Mouse (Mus musculus): Measurements from ENCODE around the gene R3hdml. TPM values are rescaled to one million over a fixed set of nuclear protein-coding genes. Genes with fewer than 3 reads are reported as not detected.

The R3hdml gene
- polyA plus RNA-seq, 1 experiment: not detected

- TF ChIP-seq CTCF (IDR thresholded peaks at IDR 0.05; ENCODE audit: borderline replicate concordance, extremely low read depth, insufficient read depth, insufficient read length) (no peak), POLR2A (IDR thresholded peaks at IDR 0.05; ENCODE audit: borderline replicate concordance, extremely low read depth, insufficient read depth, insufficient read length, poor library complexity, severe bottlenecking) (no peak)
- no peak for DNase-seq (ENCODE audit: low read depth)
Observed at GRCm38 (mm10) chr2:163506300-163507004, 14.3 kb downstream of the R3hdml start, which contains the start of gene Hnf4a. Gene Hnf4a (plus strand): TSS chr2:163506808.

GRCm38 (mm10) chr2:163525761-163526243 lies 33.7 kb downstream of the R3hdml start:
- DNase-seq (ENCODE audit: low read depth): no peak
- no peak for TF ChIP-seq POLR2A (IDR thresholded peaks at IDR 0.05; ENCODE audit: borderline replicate concordance, extremely low read depth, insufficient read depth, insufficient read length, poor library complexity, severe bottlenecking)
- TF ChIP-seq CTCF (IDR thresholded peaks at IDR 0.05; ENCODE audit: borderline replicate concordance, extremely low read depth, insufficient read depth, insufficient read length): no peak

- TF ChIP-seq POLR2A (IDR thresholded peaks at IDR 0.05; ENCODE audit: borderline replicate concordance, extremely low read depth, insufficient read depth, insufficient read length, poor library complexity, severe bottlenecking): no peak
- no peak for TF ChIP-seq CTCF (IDR thresholded peaks at IDR 0.05; ENCODE audit: borderline replicate concordance, extremely low read depth, insufficient read depth, insufficient read length)
- DNase-seq (ENCODE audit: low read depth): no peak
Observed at GRCm38 (mm10) chr2:163527497-163527896, 35.4 kb downstream of the R3hdml start.

GRCm38 (mm10) chr2:163530418-163530817 lies 38.3 kb downstream of the R3hdml start:
- TF ChIP-seq CTCF (IDR thresholded peaks at IDR 0.05; ENCODE audit: borderline replicate concordance, extremely low read depth, insufficient read depth, insufficient read length): no peak
- TF ChIP-seq POLR2A (IDR thresholded peaks at IDR 0.05; ENCODE audit: borderline replicate concordance, extremely low read depth, insufficient read depth, insufficient read length, poor library complexity, severe bottlenecking): no peak
- DNase-seq (ENCODE audit: low read depth): no peak

- TF ChIP-seq POLR2A (IDR thresholded peaks at IDR 0.05; ENCODE audit: borderline replicate concordance, extremely low read depth, insufficient read depth, insufficient read length, poor library complexity, severe bottlenecking) (no peak), CTCF (IDR thresholded peaks at IDR 0.05; ENCODE audit: borderline replicate concordance, extremely low read depth, insufficient read depth, insufficient read length) (peak; percentile 95)
- DNase-seq (ENCODE audit: low read depth): peak; percentile 80
Observed at GRCm38 (mm10) chr2:163531917-163532316, 39.8 kb downstream of the R3hdml start.

GRCm38 (mm10) chr2:163533226-163533625 lies 41.1 kb downstream of the R3hdml start:
- TF ChIP-seq POLR2A (IDR thresholded peaks at IDR 0.05; ENCODE audit: borderline replicate concordance, extremely low read depth, insufficient read depth, insufficient read length, poor library complexity, severe bottlenecking) (no peak), CTCF (IDR thresholded peaks at IDR 0.05; ENCODE audit: borderline replicate concordance, extremely low read depth, insufficient read depth, insufficient read length) (no peak)
- no peak for DNase-seq (ENCODE audit: low read depth)

GRCm38 (mm10) chr2:163534958-163535524 lies 42.9 kb downstream of the R3hdml start:
- TF ChIP-seq CTCF (IDR thresholded peaks at IDR 0.05; ENCODE audit: borderline replicate concordance, extremely low read depth, insufficient read depth, insufficient read length) (peak; percentile 99), POLR2A (IDR thresholded peaks at IDR 0.05; ENCODE audit: borderline replicate concordance, extremely low read depth, insufficient read depth, insufficient read length, poor library complexity, severe bottlenecking) (no peak)
- peak; percentile 94 for DNase-seq (ENCODE audit: low read depth)

- DNase-seq (ENCODE audit: low read depth): no peak
- TF ChIP-seq POLR2A (IDR thresholded peaks at IDR 0.05; ENCODE audit: borderline replicate concordance, extremely low read depth, insufficient read depth, insufficient read length, poor library complexity, severe bottlenecking) (no peak), CTCF (IDR thresholded peaks at IDR 0.05; ENCODE audit: borderline replicate concordance, extremely low read depth, insufficient read depth, insufficient read length) (no peak)
Observed at GRCm38 (mm10) chr2:163537443-163537842, 45.3 kb downstream of the R3hdml start.

GRCm38 (mm10) chr2:163538410-163538809 lies 46.3 kb downstream of the R3hdml start:
- TF ChIP-seq CTCF (IDR thresholded peaks at IDR 0.05; ENCODE audit: borderline replicate concordance, extremely low read depth, insufficient read depth, insufficient read length) (no peak), POLR2A (IDR thresholded peaks at IDR 0.05; ENCODE audit: borderline replicate concordance, extremely low read depth, insufficient read depth, insufficient read length, poor library complexity, severe bottlenecking) (no peak)
- no peak for DNase-seq (ENCODE audit: low read depth)

GRCm38 (mm10) chr2:163539321-163540040 lies 47.4 kb downstream of the R3hdml start:
- TF ChIP-seq POLR2A (IDR thresholded peaks at IDR 0.05; ENCODE audit: borderline replicate concordance, extremely low read depth, insufficient read depth, insufficient read length, poor library complexity, severe bottlenecking): no peak
- no peak for TF ChIP-seq CTCF (IDR thresholded peaks at IDR 0.05; ENCODE audit: borderline replicate concordance, extremely low read depth, insufficient read depth, insufficient read length)
- DNase-seq (ENCODE audit: low read depth): no peak
